Mouse (Mus musculus) CH12.LX (cell line): ENCODE data around the gene Hpn.

ENCODE experiments used
- CTCF ChIP-seq, 2 experiments: IDR thresholded peaks in 1 of 2; conservative IDR thresholded peaks in 1 of 2; 2 replicates each; pipeline ENCODE4 v1.5.1; 2011 to 2012; ENCODE audit warnings: low read depth in 2 of 2, low read length in 2 of 2, improper control_type of control experiment in 1 of 2, inconsistent platforms in 1 of 2, mild to moderate bottlenecking in 1 of 2, moderate library complexity in 1 of 2
- KAT2A ChIP-seq: IDR thresholded peaks from 2 replicates; pipeline ENCODE4 v1.6.1; 2012; ENCODE audit warnings: low read length, improper control_type of control experiment, inconsistent platforms; ENCODE audit not compliant: insufficient replicate concordance
- MAFK ChIP-seq: IDR thresholded peaks from 2 replicates; pipeline ENCODE4 v1.6.1; 2011; ENCODE audit warnings: low read length, improper control_type of control experiment; ENCODE audit not compliant: insufficient replicate concordance
- MAZ ChIP-seq: IDR thresholded peaks from 2 replicates; pipeline ENCODE4 v1.6.1; 2012; ENCODE audit warnings: low read depth, mild to moderate bottlenecking, inconsistent platforms, low read length, improper control_type of control experiment, moderate library complexity
- MEF2A ChIP-seq: IDR thresholded peaks from 2 replicates; pipeline ENCODE4 v1.6.1; 2014; ENCODE audit warnings: low read depth, mild to moderate bottlenecking, inconsistent platforms, low read length, improper control_type of control experiment, borderline replicate concordance
- MYC ChIP-seq: IDR thresholded peaks from 2 replicates; pipeline ENCODE4 v1.6.1; 2011; ENCODE audit warnings: low read depth, mild to moderate bottlenecking, improper control_type of control experiment, low read length
- NELFE ChIP-seq: IDR thresholded peaks from 2 replicates; pipeline ENCODE4 v1.6.1; 2011; ENCODE audit warnings: low read depth, low read length, improper control_type of control experiment
- POLR2A ChIP-seq: IDR thresholded peaks from 2 replicates; pipeline ENCODE4 v1.6.1; 2011; ENCODE audit warnings: low read depth, mild to moderate bottlenecking, improper control_type of control experiment, low read length
- POLR2AphosphoS2 ChIP-seq: IDR thresholded peaks from 2 replicates; pipeline ENCODE4 v1.6.1; 2011; ENCODE audit warnings: low read depth, low read length, improper control_type of control experiment
- USF1 ChIP-seq: IDR thresholded peaks from 2 replicates; pipeline ENCODE4 v1.6.1; 2014; ENCODE audit warnings: low read depth, mild to moderate bottlenecking, inconsistent platforms, low read length, improper control_type of control experiment
- ZNF384 ChIP-seq: IDR thresholded peaks from 2 replicates; pipeline ENCODE4 v1.6.1; 2012; ENCODE audit warnings: low read depth, low read length, improper control_type of control experiment, inconsistent platforms

- no peak for TF ChIP-seq CTCF (conservative IDR thresholded peaks at IDR 0.05 in 1 of 2, IDR thresholded peaks at IDR 0.05 in 1 of 2; ENCODE audit: low read depth in 2 of 2, low read length in 2 of 2)
- TF ChIP-seq KAT2A, result no peak
- no peak for TF ChIP-seq MAFK
- TF ChIP-seq MEF2A, result no peak
- no peak for TF ChIP-seq POLR2AphosphoS2
- no peak for TF ChIP-seq POLR2A
- TF ChIP-seq ZNF384, result no peak
- no peak for TF ChIP-seq NELFE
- TF ChIP-seq MYC, result no peak
- no peak for TF ChIP-seq MAZ
- no peak for TF ChIP-seq USF1
Measured at GRCm38 (mm10) chr7:31055883-31056282, 59.2 kb downstream of the Hpn start.
